Mouse (Mus musculus) cerebellum, postnatal 14 days (tissue): ENCODE results near the gene Nr4a1.

Experiments used
- DNase-seq, 2 experiments: peaks; one replicate each; pipeline ENCODE4 v3.0.0; 2021; ENCODE audit warnings: mixed read lengths in 2 of 2

Nr4a1 gene

GRCm38 (mm10) chr15:101233641-101234275 is 20.3 kb upstream of the Nr4a1 start:
- no peak for DNase-seq

- DNase-seq: no peak
Observed at GRCm38 (mm10) chr15:101234611-101235341, 19.3 kb upstream of the Nr4a1 start.

- DNase-seq: no peak
Observed at GRCm38 (mm10) chr15:101235342-101235698, 18.7 kb upstream of the Nr4a1 start.

- no peak for DNase-seq
Observed at GRCm38 (mm10) chr15:101235728-101236327, 18.2 kb upstream of the Nr4a1 start.

GRCm38 (mm10) chr15:101236878-101237277 is 17.2 kb upstream of the Nr4a1 start:
- DNase-seq: peak; percentile 73 to 83

- peak; percentile 77 to 82 for DNase-seq
Observed at GRCm38 (mm10) chr15:101238885-101239511, 15.1 kb upstream of the Nr4a1 start.

- no peak for DNase-seq
Observed at GRCm38 (mm10) chr15:101239821-101240220, 14.2 kb upstream of the Nr4a1 start.

- DNase-seq: peak; percentile 92
Observed at GRCm38 (mm10) chr15:101240799-101241204, 13.3 kb upstream of the Nr4a1 start.

- DNase-seq: no peak
Observed at GRCm38 (mm10) chr15:101241236-101241635, 12.8 kb upstream of the Nr4a1 start.

GRCm38 (mm10) chr15:101241853-101242252 is 12.2 kb upstream of the Nr4a1 start:
- no peak for DNase-seq

- DNase-seq: peak; percentile 87 to 89
Observed at GRCm38 (mm10) chr15:101242645-101243044, 11.4 kb upstream of the Nr4a1 start.

GRCm38 (mm10) chr15:101244012-101244411 is 10.1 kb upstream of the Nr4a1 start:
- DNase-seq: no peak

- DNase-seq: peak; percentile 93 to 96
Observed at GRCm38 (mm10) chr15:101246231-101247154, 7.6 kb upstream of the Nr4a1 start.

- DNase-seq: no peak
Observed at GRCm38 (mm10) chr15:101247155-101247498, 6.9 kb upstream of the Nr4a1 start.

GRCm38 (mm10) chr15:101248029-101248710 is 5.9 kb upstream of the Nr4a1 start:
- no peak for DNase-seq

- no peak for DNase-seq
Observed at GRCm38 (mm10) chr15:101250220-101250800, 3.8 kb upstream of the Nr4a1 start.

- no peak for DNase-seq
Observed at GRCm38 (mm10) chr15:101251930-101252329, 2.1 kb upstream of the Nr4a1 start.

GRCm38 (mm10) chr15:101252614-101253013 is 1.5 kb upstream of the Nr4a1 start:
- DNase-seq: no peak

- no peak for DNase-seq
Observed at GRCm38 (mm10) chr15:101253563-101253885, 545 bp upstream of the Nr4a1 start.

GRCm38 (mm10) chr15:101255842-101256462 is 1.9 kb downstream of the Nr4a1 start:
- no peak for DNase-seq
